19 mouse cellular contexts compared by ENCODE assay signal in the genomic region with DNA sequence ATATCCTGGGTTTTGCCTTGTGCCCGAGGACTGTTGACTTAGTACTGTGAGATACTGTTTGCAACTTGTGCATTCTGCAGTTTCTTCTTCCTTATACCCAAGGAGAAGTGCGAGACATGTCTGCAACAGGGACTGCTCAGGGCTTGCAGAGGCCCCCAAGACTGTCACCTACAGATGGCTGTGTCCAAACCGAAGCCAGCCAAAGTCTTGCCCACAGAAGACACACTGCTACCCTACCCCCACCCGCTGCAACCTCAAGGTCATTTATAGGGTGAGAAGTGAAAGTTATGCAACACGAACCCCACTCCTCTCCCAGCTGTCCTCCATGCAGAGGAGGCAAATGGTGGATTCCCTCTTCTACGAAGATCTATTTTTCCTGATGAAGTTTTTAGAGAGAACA. TPM values are rescaled to one million over a fixed set of nuclear protein-coding genes. Genes with fewer than 3 reads are reported as not detected.
DNase-seq lines count a peak whose midpoint lies in the region; ATAC-seq and TF ChIP-seq lines count a peak whose summit lies in the region.
"Had no signal": no experiment of that assay in that cellular context is flagged by ENCODE, and none has a peak within 500 bp of the region (broad histone marks: within the 10 kb centered on the region; RNA-seq: fewer than 3 reads in every experiment).

No protein-coding gene starts in this region.

- H3K4me3 ChIP-seq in gastrocnemius, adult 2 months: no peak overlapping the region
- no peak overlapping the region for H3K4me3 ChIP-seq in heart, embryonic 16.5 days (ENCODE audit: low read length)
- H3K4me3 ChIP-seq: embryonic facial prominence, embryonic 10.5 days; limb, embryonic 10.5 days; liver, embryonic 12.5 days; myocyte; neural tube, embryonic 15.5 days had no signal

- H3K9me3 ChIP-seq in heart, embryonic 16.5 days (replicated peaks; ENCODE audit: control insufficient read depth, low read length): no peaks in the 10 kb centered on the region
- H3K9me3 ChIP-seq: embryonic facial prominence, embryonic 10.5 days; limb, embryonic 10.5 days; liver, embryonic 12.5 days; neural tube, embryonic 15.5 days had no signal

- H3K4me1 ChIP-seq in heart, embryonic 16.5 days (ENCODE audit: control insufficient read depth, insufficient read depth, low read length): peaks cover 45% of the 10 kb centered on the region

- intact Hi-C loops in gastrocnemius, adult 2 months (cut with DNase I): no loop called here
- intact Hi-C loops in heart, postnatal 36 days (cut with DNase I): loop anchor here (10.0 kb wide), 1 partner anchor 672 kb away; no protein-coding TSS in a partner anchor

- peak overlapping the region; percentile 57; the same call in 1 of the 2 replicates for H3K27ac ChIP-seq in gastrocnemius, adult 2 months
- H3K27ac ChIP-seq in heart, embryonic 16.5 days (ENCODE audit: low read length): peak overlapping the region; percentile 82
- H3K27ac ChIP-seq: embryonic facial prominence, embryonic 10.5 days; hindbrain, postnatal 0 days; limb, embryonic 10.5 days; liver, embryonic 12.5 days; neural tube, embryonic 15.5 days had no signal

- peaks cover 28% of the 10 kb centered on the region for H3K36me3 ChIP-seq in heart, embryonic 16.5 days (ENCODE audit: control insufficient read depth, insufficient read depth)
- H3K36me3 ChIP-seq: limb, embryonic 10.5 days; liver, embryonic 12.5 days had no signal

- H3K4me2 ChIP-seq in heart, embryonic 16.5 days (ENCODE audit: low read depth, low read length): 0 out of 2 replicates have a peak overlapping the region, but pooled peaks have one; percentile 17
- H3K4me2 ChIP-seq: liver, embryonic 12.5 days; lung, embryonic 14.5 days; neural tube, embryonic 15.5 days had no signal

- no peak for DNase-seq in gastrocnemius, adult 2 months
- no peak for DNase-seq in gastrocnemius, postnatal 25 days
- DNase-seq in heart, postnatal 36 days: no peak
- DNase-seq in thymus, postnatal 14 days: peak; percentile 25
- DNase-seq in thymus, postnatal 0 days (ENCODE audit: low spot score): no peak
- no peak for DNase-seq in frontal cortex, postnatal 25 days (ENCODE audit: low spot score in 2 of 2)
- DNase-seq in frontal cortex, postnatal 14 days (ENCODE audit: low spot score in 2 of 2): no peak
- DNase-seq: kidney, adult 11 months; layer of hippocampus, postnatal 36 days; lung, embryonic 14.5 days; midbrain, embryonic 14.5 days had no signal

- no peak for ATAC-seq in heart, embryonic 16.5 days (replicated peaks; ENCODE audit: extremely low read depth, insufficient read depth, low FRiP score)
- ATAC-seq: forebrain, embryonic 14.5 days; hindbrain, postnatal 0 days; liver, embryonic 12.5 days had no signal

- no peak overlapping the region for H3K9ac ChIP-seq in heart, embryonic 16.5 days (ENCODE audit: low read length)
- H3K9ac ChIP-seq: liver, embryonic 12.5 days; lung, embryonic 14.5 days; neural tube, embryonic 15.5 days had no signal

- TF ChIP-seq CTCF in gastrocnemius, adult 2 months (IDR thresholded peaks at IDR 0.05): no peak

- 66% methylated on average over 6 of the region's 6 CpGs for WGBS in heart, embryonic 16.5 days

- H3K27me3 ChIP-seq in heart, embryonic 16.5 days (ENCODE audit: control insufficient read depth, insufficient read depth, low read length): no peaks in the 10 kb centered on the region
- H3K27me3 ChIP-seq: neural tube, embryonic 15.5 days had no signal

RNA-seq across cellular contexts. Expression of gene Atp1b1, which starts 5.6 kb away (rescaled TPM):
- 100 to 1,000 TPM; 115 to 262 TPM for total RNA-seq in gastrocnemius, adult 2 months (2021)
- 100 to 1,000 TPM; 178 to 308 TPM for total RNA-seq in gastrocnemius, postnatal 25 days (2021)
- 298 and 306 TPM in 2 replicates for polyA plus RNA-seq in heart, embryonic 16.5 days (2015; fragmentation: Nextera tagmentation; extraction: Ambion mirVana)
- 100 to 1,000 TPM; 382 to 399 TPM for total RNA-seq in heart, postnatal 36 days (2021)
- 53.7 and 60.1 TPM in 2 replicates for polyA plus RNA-seq in thymus, postnatal 0 days (2015; fragmentation: Nextera tagmentation; extraction: Ambion mirVana)
